Mouse (Mus musculus) CD4-positive, CD25-positive, alpha-beta regulatory T cell, adult 4 months (primary cell): Measurements from ENCODE around the gene Taf1c. TPM values are rescaled to one million over a fixed set of nuclear protein-coding genes. Genes with fewer than 3 reads are reported as not detected.

Experiments
- ATAC-seq: one replicate; pipeline ENCODE4 v1.8.0; 2017
- polyA plus RNA-seq, 2 experiments: library from polyadenylated mRNA; unstranded; fragments of 100-300 nt; shearing (Covaris generic); gene quantifications; one replicate each; pipeline ENCODE4 v1.2.1; 2017

Taf1c gene
- 10 to 100 TPM; 13.3 to 17.1 TPM for polyA plus RNA-seq

DNA sequence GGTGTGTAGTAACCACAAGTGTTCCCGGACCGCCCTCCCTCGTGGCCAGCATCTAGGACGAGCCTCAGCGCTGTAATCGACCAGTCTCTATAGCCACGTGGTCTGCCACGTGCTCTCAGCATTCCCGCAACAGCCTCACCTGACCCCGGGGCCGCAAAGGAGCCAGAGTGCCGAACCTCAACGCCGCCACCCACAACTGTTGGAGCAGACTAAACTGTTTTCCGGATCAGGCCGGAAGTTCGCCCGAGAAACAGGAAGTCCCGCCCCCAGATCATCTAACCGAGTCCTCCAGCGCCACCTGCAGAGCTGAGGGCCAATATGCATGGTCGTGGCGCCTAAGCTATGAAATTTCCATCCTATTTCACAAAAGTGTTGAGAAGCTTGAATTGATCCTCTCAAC lies at the start of gene Taf1c:
TSS of gene Taf1c (minus strand) at position 227 of the 400 bp plus-strand sequence.
- peak; percentile 100 for ATAC-seq

DNA sequence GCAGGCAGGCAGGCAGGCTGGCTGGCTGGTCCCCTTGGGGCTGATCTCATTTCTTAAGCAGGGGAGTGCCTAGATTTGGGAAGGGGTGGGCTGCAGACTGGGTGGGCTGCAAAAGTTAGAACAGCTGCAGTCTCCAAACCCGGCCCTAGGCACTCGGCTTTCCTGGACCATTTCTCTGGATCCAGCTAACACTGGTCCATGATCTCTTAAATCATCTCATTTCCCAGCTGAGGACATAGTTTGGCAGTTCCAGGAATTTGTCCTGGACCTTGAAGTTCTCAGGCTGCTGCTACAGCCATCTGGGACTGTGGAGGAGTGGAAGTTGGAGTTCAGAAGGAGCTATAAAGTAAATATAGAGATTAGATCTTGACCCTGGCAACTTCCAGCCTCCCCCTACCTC lies 46.3 kb upstream of the Taf1c start:
- no peak for ATAC-seq

DNA sequence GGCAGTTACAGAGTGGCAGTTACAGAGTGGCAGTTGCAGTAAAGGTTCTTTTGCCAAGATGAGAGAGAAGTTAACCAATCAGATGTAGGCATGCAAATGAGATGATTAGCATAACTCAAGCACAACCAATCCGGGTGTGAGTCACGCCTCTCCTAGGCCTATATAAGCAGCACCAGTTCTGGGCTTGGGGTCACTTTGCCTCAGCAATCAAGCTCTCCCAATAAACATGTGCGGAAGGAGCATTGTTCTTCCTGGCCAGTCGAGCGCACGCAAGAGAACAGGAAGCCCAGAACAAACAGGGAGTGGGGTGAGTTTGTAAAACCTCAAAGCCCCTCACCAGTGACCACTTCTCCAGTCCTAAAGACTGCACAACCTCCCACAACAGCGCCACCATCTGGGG lies 41.8 kb upstream of the Taf1c start:
- ATAC-seq = no peak

DNA sequence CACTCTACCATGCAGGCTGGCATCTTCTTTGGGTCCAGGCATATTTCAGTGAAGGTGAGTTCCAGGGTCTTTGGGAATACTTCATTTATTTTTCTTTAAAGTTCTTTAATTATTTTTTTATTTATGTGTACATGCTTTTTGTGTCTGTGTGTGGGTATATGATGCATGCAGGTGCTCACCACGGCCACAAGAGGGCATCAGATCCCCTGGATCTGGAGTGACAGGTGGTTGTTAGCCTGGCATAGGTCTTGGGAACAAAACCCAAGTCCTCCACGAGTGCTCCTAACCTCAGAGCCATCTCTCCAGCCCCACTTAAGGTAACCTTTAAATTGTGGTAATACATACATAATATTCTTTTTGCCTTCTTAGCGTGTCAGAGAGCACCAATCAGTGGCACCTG lies 41.2 kb upstream of the Taf1c start:
- no peak for ATAC-seq

DNA sequence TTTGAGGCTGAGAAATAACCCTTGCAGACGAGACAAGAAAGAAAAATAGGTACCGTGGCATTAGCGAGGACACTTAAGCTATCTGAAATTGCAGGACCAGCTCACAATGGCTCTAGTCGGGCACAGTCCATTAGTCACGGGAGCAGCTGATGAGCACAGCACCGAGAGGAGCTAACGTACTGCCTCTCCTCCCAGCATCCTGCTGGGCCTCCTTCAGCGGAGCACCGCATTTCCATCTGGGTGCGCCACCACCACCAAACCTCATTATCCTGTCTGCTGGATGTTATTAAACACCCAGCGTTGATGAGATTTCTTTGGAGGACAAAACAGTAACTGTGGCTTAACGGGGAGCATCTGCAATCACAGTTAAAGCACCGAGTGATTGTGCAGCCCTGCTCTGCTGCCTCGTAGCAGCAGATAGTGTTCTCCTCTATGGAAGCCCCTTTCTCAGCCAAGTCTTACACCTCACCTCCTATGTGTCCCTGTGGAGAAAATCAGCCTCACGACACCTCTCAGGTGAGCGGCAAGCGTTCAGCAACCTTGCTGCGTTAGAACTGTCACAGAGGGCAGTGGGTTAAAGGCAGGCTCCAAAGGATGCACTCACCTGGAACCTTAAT lies 40.1 kb upstream of the Taf1c start:
- ATAC-seq = no peak

DNA sequence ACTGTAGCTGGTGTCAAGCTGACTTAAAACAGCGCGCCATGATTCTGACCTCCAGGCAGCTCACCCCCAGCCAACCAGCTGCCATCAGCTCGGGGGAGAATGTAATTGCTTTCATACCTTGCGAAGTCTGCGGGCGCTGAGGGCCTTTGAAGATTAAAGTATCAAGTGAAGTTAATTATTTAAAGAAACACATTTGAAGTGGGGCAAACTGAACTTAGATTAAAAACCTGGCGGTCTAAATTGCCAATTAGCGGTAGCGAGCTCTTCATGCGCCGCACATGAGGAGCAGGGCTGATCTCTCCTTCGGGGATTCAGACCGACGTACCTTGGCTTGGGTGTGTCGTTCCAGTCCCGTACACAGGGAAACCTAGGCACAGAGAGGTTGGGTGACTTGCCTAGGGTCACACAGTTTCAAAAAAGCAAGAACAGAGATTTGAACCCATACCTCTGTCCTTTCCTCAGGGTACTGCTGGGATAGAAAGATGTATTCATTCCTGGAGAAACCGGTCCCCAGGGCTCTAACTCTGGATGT lies 39.5 kb upstream of the Taf1c start:
- no peak for ATAC-seq

DNA sequence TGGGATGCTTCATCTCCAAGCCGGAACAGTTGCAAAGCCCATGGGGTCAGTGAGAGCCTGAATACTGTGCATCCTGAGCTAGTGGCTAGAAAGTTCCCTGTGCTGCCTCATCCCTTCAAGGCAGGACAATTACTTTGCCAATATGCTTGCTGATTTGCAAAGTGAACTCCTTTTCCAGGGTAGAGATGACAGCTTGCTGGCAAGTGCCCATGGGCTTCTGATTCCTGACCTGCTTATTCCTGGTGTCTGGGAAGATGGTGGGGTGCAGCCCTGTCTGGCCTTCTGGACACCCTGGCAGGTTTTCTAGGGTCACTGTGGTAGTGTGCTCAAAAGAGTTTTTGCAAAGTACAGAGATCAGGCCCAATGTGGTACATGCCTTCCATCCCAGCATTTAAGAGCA lies 37.9 kb upstream of the Taf1c start:
- no peak for ATAC-seq

DNA sequence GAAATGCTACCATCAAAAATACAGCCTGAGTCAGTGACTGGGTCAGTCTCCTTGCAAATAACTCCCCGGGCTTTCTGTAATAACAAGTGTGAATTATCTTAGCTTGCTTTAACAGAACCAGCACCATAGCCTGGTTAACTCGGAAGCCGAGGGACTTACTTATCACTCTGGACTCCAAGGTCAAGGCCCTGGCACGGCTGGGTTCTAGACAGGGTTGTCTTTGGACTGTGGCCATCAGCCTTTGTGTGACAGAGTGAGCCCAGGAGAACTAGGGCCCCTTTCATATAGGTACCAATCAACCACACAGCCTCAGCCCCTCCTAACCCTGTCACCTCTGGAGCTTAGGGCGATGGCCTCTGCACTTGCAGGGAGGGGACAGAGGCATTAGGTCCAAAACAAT lies 36.0 kb upstream of the Taf1c start:
- ATAC-seq = no peak

DNA sequence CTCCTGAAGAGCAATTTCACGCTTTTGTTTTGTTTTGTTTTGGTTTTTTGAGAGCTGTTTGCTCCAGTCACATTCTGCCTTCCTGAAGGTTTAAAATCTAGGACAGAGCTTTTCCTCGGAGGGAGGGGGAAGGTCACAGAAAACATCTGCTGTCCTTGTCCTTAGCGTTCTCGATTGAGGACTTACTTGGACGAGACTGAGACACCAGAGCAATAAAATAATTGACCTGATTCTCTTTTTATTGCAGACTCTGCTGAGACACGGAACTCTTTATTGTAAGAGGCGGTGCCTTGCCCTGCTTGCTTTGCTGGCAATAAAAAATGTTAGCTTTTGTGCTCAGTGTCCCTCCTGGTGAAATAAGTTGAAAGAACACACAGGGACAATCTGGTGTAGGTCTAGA lies 34.8 kb upstream of the Taf1c start:
- ATAC-seq = no peak

DNA sequence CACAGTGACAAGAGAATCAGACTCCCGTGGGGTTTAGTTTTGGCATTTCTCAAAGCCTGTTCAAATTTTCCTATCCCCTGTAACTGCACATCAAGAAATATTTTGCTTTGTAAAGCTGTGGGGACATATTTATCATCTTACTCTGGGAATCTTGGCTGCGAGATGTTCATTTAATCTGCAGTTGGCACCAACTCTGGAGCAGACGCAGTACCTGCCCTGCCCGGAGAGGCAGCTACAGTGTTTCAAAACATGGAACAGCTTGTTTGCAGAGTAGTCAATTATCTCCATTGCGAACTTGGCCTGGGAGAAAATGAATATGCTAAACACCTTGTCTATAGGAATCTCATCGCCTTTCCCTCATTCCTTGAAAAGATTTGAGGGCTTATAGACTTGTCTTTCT lies 33.2 kb upstream of the Taf1c start:
- no peak for ATAC-seq

DNA sequence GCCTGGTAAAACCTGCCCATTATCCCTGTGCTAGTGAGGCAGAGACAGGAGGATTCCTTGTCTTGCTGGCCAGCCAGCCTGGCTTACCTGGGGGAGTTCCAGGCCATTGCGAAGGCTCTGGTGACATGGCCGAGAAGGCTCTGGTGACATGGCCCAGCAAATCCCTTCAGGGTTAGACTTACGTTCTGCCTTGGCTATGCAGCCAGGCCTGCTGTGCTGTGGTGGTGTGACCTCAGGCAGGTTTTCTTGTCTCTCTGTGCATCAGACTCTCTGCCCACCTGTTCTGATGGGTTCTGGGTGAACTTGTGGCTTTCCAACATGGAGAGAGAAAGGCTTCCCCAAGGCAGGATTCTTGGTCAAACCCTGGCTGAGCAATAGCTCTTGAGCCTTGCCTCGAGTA lies 32.4 kb upstream of the Taf1c start:
- ATAC-seq = no peak

DNA sequence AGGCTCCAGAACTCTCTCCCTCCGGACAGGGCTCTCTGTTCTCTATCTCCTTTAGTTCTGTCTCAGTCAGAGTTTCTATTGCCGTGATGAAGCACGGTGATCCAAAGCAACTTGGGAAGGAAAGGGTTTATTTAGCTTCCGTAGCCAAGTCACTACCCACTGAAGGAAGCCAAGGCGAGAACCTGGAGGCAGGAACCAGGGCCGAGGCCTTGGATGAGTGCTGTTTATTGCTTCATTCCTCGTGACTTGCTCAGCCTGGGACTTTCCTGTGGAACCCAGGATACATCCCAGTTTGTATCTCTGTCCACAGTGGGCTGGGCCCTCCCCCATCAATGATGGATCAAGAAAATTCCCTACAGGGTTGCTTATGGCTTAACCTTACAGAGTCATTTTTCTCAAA lies 31.7 kb upstream of the Taf1c start:
- ATAC-seq = no peak

DNA sequence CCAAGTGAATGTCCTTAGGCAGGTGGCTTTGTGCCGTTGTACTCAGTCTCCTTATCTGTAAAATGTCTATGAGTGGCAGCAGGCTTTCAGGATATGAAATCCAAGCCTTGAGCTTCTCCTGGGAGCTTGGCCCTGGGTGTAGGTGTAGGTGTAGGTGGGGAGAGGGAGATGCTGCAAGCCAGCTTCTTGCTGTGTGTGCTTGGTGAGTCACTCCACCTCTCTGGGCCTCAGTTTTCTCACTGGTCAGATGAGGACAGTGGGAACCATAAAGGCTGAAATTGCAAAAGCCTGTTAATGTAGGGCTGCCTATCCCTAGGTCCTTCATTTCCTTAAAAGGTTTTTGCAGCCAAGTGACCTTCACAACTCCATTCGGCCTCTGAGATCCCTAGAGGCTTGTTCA lies 30.9 kb upstream of the Taf1c start:
- ATAC-seq = no peak

DNA sequence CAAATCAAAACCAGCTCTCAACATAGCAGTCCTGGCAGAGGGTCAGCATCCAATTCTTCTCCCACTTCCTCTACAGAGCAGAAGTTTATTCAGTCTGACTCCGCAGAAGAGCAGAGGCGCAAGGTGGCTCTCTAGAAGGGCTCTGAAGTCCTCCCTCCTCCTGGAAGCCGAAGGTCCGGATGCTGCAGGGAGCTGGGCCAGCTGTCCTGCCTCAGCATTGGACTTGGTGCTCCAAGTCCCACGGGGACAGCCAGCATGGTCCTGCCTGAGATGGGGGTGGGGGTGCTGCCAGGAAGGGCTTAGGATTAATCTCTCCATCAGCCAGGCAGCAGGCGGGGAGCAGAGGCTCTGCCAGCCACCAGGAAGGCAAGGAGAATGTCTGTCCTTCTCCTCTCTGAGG lies 30.4 kb upstream of the Taf1c start, which contains the start of gene Kcng4:
TSS of gene Kcng4 (minus strand) at position 303 of the 400 bp plus-strand sequence.
- no peak for ATAC-seq

DNA sequence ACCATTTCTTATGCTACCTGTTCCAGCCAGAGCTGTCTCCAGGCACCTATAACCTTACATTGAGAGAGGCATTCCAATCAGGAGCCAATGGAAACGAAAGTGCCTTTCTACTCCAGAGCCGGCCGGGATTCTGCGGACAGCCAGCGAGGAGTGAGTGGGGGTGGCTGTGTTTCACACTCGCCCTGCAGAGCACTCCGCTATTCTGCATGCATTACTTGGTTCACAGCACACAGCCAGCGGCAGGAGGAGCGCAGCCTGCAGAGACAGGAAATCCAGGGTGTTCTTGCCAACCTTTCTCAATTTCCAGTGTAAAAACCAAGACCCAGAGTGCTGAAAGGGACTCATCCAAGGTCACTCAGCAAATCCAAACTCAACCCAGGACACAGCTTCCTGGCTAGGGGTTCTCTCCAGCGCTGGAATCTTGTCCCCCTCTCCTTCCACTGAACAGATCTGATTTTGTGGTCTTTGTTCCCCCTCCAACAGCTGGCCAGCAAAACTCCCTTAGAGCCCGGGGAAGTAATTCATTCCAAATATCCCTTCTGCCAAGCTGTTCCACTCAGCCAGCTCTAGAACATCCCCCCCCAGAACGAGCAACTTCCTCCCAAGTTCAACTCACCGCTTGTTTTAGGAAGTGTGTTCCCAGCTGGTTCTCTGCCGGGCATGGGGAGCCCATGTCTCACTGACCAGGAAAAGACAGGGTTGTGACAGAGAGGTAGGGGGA lies 29.8 kb upstream of the Taf1c start:
- no peak for ATAC-seq

DNA sequence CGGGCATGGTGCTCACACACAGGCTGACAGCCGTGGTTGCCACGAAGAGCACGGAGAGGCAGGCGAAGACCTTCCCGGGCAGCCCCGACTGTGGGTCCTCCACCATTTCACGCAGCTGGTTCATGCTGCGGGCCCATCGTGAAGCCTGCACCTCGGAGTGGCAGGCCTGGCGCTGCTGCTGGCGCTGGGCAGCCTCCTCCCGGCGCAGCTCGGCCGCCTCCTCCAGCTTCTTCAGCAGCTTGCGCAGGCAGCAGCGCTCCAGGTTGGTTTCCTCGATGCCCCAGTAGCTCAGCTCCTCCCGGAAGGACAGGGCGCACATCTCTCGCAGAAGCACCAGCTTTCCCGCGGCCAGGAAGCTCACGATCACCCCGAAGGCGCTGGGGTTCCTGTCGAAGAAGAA lies 27.9 kb upstream of the Taf1c start:
- ATAC-seq = no peak

DNA sequence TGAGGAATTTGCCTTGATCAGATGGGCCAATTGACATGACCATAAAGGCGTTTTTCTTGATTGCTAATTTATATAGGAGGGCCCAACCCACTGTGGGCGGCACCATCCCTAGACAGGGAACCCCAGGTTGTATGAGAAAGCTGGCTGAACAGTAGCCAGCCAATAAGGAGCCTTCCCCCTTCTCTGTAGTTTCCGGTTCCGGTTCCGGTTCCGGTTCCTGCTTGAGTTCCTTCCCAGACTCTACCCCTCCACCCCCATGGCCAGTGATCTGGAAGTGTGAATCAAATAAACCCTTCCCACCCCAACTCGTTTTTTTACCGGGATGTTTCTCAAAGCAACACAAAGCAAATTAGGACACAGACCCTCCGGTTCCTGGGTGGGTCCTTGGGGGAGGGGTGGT lies 27.2 kb upstream of the Taf1c start:
- no peak for ATAC-seq

DNA sequence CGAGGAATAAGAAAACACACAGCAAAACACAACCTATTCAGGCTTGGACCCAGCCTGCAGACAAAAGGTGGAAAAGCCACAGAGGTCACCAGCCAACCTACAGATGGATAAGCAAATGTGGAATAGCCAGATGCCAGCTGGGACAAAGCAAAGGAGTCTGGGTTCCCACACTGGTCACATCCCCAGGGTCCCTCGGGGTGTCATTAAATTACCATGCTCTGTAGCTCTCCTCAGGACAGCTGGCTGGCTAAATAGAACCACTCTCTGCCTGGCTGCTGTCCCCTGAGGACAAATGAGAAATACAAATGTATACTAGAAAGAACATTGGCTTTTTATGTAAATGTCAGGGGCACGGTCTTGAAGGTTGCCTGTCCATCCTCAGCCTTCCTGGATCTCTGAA lies 25.8 kb upstream of the Taf1c start:
- no peak for ATAC-seq

DNA sequence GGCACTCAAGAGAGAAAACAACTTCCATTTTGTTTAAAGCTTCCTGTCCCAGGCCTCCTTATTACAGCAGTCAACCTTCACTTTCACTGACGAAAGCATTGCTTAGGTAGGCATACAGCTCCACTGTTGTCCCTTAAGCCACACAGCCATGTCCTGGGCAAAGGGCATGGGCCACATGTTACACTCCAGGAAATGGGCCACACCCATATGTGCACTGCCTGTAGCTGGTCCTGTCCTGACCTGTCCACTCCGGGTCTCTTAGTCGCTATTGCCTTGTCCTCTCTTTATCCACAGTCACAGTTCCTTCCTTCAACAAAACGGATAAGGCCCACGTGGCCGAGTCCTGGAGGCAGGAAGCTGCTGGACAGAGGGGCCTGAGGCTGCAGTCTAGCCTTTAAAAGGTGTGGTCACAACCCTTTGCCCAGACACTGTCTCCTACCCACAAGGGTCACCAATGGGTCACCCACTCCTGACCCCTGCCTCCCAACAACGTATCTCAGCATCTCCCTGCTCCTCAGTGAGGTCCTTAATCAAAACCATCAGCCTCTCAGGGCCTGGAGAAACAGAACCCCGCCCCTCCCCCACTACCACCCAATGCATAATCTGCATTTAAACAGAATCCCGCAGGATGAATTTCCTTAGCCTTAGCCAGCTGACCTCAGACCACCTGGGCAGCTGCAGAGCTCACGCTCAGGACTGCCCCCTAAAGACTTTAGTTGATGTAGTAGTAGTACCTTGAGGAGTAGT lies 22.8 kb upstream of the Taf1c start:
- ATAC-seq = no peak

DNA sequence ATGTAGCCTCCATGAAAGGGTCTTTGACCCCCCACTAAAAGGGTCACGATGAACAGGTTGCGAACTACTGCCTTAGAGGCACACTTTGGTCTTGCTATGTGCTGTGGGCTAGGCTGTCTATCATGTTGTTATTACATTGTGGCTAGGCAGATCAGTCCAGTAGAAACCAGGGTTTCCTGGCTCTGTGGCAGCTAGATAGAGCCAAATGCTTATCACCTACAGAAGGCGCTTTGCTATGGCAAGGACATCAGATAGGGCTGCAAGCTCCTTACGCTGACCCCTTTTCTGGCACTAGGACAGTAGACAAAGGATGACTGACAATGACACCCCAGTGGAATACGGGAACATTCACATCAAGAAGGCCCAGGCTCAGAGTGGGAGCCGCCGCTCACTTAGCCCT lies 22.2 kb upstream of the Taf1c start:
- ATAC-seq = no peak

DNA sequence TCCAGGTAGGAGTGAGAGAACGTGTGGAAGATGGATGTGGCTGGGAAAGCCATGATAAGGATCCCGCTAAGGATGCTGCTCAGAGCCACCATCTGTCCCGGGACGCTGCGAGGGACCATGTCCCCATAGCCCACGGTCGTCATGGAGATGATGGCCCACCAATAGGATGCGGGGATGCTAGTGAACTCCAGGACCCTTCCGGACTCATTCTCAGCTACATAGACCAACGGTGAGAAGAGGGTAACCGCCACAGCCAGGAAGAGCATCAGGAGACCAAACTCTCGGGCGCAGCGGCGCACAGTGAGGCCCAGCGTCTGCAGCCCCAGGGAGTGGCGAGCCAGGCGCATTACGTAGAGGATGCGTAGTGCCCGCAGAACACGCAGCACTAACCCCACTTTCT lies 20.8 kb upstream of the Taf1c start:
- no peak for ATAC-seq

DNA sequence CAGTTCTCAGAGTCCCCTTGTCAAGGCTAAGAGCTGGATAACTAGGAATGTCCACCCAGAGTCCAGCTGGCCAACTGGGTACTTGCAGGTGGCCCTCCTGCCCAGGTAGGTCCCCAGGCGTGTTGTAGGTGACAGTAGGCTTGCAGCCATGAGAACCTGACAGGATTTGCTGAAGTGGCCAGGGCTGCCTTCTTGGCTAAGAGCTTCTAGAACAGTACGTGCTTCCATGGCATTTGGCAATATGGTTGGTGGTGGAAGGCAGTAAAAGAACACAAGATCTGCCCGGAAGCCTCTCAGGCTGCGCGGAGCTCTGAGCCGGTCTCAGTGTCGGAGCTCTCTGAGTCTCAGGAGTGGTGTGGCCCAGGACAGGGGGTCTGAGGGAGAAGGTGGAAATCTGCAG lies 19.9 kb upstream of the Taf1c start:
- ATAC-seq = no peak

DNA sequence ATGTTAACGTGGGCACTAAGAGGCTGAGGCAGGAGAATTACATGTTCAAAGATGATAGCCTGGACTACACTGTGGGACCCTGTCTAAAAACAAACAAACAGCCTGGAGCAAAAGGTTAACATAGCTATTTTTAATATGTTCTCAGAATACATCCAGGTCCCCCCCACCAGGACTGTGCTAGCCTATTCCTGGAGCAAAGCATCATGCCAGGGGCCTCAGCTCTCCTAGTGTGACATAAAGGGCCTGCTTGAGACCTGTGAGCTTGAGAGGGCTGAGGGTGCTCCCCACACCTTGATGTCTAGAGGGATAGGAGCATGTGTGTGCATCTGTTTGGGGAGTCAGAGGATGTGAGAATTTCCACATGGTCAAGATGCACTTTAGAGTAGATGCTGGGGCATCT lies 18.7 kb upstream of the Taf1c start:
- no peak for ATAC-seq

DNA sequence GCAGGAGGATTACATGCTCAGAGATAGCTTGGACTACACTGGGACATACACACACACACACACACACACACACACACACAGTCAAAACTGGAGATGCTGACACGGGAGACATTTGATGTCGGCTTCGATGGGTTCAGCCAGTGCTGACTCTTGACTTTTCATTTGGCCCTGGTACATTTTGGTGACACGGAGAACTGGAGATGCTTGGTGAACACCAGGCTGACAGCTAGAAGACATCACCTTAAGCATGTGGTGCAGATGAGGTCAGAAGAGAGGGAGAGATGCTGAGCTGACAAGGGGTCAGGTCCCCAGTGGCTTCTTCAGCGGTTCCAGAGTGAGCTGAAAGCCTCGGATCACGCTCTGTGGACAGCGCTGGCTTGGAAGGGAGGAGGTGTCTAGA lies 18.0 kb upstream of the Taf1c start:
- no peak for ATAC-seq
